Mouse (Mus musculus) B cell, adult (primary cell): ENCODE measurements around the gene Prdm1. TPM values are rescaled to one million over a fixed set of nuclear protein-coding genes. Genes with fewer than 3 reads are reported as not detected.

Source experiments
- total RNA-seq: library from RNA; stranded (reverse); gene quantifications from 4 replicates; pipeline ENCODE4 v1.2.4, GENCODE M21; 2023; ENCODE audit not compliant: inconsistent age

Prdm1 gene
- total RNA-seq: 6.5 to 8.3 TPM (median 7.5 TPM) in 4 replicates

DNA sequence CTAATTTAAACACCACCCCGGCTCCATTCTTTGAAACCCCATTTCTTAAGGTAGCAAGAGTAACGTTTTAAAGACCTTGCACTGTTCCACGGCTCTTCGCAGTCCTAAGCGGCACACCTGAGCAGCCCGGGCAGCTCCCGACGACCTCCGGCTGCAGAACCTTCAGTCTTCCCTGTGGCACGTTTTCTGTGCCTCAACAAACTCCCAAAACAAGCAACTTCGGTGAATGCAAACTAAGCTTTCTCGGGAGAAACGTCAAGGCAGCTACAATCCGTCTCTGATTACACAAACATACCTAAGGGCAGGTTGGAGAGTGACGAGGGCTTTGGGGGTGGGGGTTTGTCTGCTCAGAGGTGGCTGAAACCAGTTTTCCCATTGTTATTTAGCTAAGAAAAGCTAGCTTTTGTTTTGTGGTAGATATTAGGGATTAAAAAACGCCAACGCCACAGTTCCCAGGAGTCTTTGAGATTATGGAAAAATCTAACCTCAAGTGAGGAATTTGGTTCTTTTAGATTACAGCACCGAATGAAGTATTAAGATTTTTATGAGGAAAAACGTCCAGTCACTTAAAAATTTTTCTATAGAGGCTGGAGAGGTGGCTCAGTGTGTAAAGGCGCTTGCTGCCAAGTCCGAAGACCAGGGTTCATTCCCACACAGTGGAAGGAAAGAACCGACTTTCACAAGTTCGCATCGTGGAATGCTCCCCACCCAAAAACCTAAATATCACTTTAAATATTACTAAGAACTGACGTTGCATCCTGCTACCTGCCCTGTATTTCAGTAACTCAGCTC is at the start of gene Prdm1:
Gene Prdm1 (minus strand): TSS at position 211 of the 792 bp plus-strand sequence.

